Mouse (Mus musculus) E14TG2a.4 (cell line): ENCODE data around the gene Fgd2.

ENCODE experiments used
- CTCF ChIP-seq: conservative IDR thresholded peaks from 2 replicates; pipeline ENCODE4 v1.5.1; 2014; ENCODE audit warnings: low read length
- NANOG ChIP-seq: IDR thresholded peaks from 2 replicates; pipeline ENCODE4 v1.6.1; 2014; ENCODE audit warnings: borderline replicate concordance, low read length, mixed read lengths

- TF ChIP-seq CTCF (no peak), NANOG (no peak)
These were observed 22.5 kb upstream of the Fgd2 start for GRCm38 (mm10) chr17:29337979-29338823.
